Mouse (Mus musculus) cerebellum, adult 2 months (tissue): ENCODE measurements around the gene Gm28827. TPM values are rescaled to one million over a fixed set of nuclear protein-coding genes. Genes with fewer than 3 reads are reported as not detected.
"Not testable (repeated sequence)": the region's sequence is repeated elsewhere in the genome, so short reads cannot be mapped to it uniquely, and the experiment has no call there.

Experiments
- DNase-seq, 2 experiments: peaks; one replicate each; pipeline ENCODE4 v3.0.0; 2021
- H3K27ac ChIP-seq: fragments of 200-500 bp; 2 replicates; pipeline ENCODE4 v1.5.1; 2012; ENCODE audit warnings: low read length, control low read depth, inconsistent platforms; ENCODE audit not compliant: insufficient read depth
- H3K27me3 ChIP-seq: fragments of 200-500 bp; 2 replicates; pipeline ENCODE4 v1.6.1; 2012; ENCODE audit warnings: inconsistent platforms, mild to moderate bottlenecking, low read length, moderate library complexity; ENCODE audit not compliant: control insufficient read depth, insufficient read depth
- H3K4me1 ChIP-seq: fragments of 200-500 bp; 2 replicates; pipeline ENCODE4 v1.6.1; 2011; ENCODE audit warnings: low read length; ENCODE audit not compliant: control insufficient read depth, insufficient read depth
- H3K4me3 ChIP-seq: fragments of 200-500 bp; replicated peaks from 2 replicates; pipeline ENCODE3; 2011; ENCODE audit warnings: mild to moderate bottlenecking, low read depth, low read length, control low read depth; ENCODE audit not compliant: insufficient read depth
- WGBS: fragments of 180-500 bp; shearing (Covaris S2); methylation state at CpG from one replicate; pipeline ENCODE4 v1.1.7; 2018; 5-methylcytosine and 5-hydroxymethylcytosine counted together
- polyA plus RNA-seq: library from polyadenylated mRNA; depleted of rRNA; stranded (reverse); fragments of >200 nt; gene quantifications from 2 replicates; pipeline ENCODE4 v1.2.3, GENCODE M21; 2012; rRNA removed

The Gm28827 gene
- polyA plus RNA-seq: not detected in 2 replicates

DNA sequence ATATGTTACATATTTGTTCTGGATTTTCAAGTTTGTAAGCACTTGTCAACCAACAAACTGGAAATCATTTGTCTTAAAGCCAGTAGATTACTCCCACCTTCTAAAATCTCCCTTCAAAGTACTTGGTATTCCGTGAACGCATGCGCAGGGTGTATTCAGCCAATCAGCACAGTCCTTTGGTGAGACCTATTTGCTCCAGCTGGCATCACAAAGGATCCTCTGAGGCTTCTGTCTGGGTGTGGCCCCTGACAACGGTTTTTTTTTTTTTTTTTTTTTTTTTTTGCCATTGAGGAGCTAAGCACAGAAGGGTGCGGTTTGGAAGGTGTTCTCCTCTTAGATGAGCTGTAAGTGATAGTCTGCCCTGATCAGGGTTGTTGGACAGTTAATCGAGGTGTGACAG, at the start of gene Gm28827:
Gm28827 (plus strand) TSS at position 301 of the 400 bp plus-strand sequence.
- not testable (repeated sequence) for H3K27ac ChIP-seq, H3K27me3 ChIP-seq, DNase-seq, H3K4me3 ChIP-seq, H3K4me1 ChIP-seq
- WGBS: no CpG with 5 or more reads among the region's 6 CpGs
